Mouse (Mus musculus) MEL (cell line): ENCODE data around the gene Psenen.

Experiments
- CTCF ChIP-seq, 3 experiments: IDR thresholded peaks in 2 of 3; conservative IDR thresholded peaks in 1 of 3; 2 replicates each; pipeline ENCODE4 v1.5.1; 2011 to 2012; ENCODE audit warnings: low read length in 3 of 3, low read depth in 2 of 3, mild to moderate bottlenecking in 2 of 3, improper control_type of control experiment in 1 of 3, inconsistent platforms in 1 of 3, mixed read lengths in 1 of 3, moderate library complexity in 1 of 3; ENCODE audit not compliant: control insufficient read depth in 1 of 3, insufficient read depth in 1 of 3, poor library complexity in 1 of 3, severe bottlenecking in 1 of 3
- E2F4 ChIP-seq: IDR thresholded peaks from 2 replicates; pipeline ENCODE4 v1.6.1; 2011; ENCODE audit warnings: low read depth, low read length, improper control_type of control experiment, borderline replicate concordance
- EP300 ChIP-seq, 2 experiments: IDR thresholded peaks; 2 replicates each; pipeline ENCODE4 v1.6.1; 2011; ENCODE audit warnings: improper control_type of control experiment in 2 of 2, low read length in 2 of 2, low read depth in 1 of 2, mild to moderate bottlenecking in 1 of 2
- MAFK ChIP-seq: IDR thresholded peaks from 2 replicates; pipeline ENCODE4 v1.6.1; 2011; ENCODE audit warnings: low read depth, mild to moderate bottlenecking, low read length, improper control_type of control experiment, borderline replicate concordance
- NELFE ChIP-seq: IDR thresholded peaks from 2 replicates; pipeline ENCODE4 v1.6.1; 2011; ENCODE audit warnings: low read depth, low read length, improper control_type of control experiment
- POLR2A ChIP-seq, 2 experiments: IDR thresholded peaks; 2 replicates each; pipeline ENCODE4 v1.6.1; 2011 to 2012; ENCODE audit warnings: low read length in 2 of 2, mild to moderate bottlenecking in 2 of 2, control low read depth in 1 of 2, improper control_type of control experiment in 1 of 2, low read depth in 1 of 2, moderate library complexity in 1 of 2; ENCODE audit not compliant: control insufficient read depth in 1 of 2, insufficient read depth in 1 of 2, poor library complexity in 1 of 2
- POLR2AphosphoS2 ChIP-seq: IDR thresholded peaks from 2 replicates; pipeline ENCODE4 v1.6.1; 2011; ENCODE audit warnings: low read length, improper control_type of control experiment
- POLR2AphosphoS5 ChIP-seq: IDR thresholded peaks from 2 replicates; pipeline ENCODE4 v1.6.1; 2012; ENCODE audit warnings: low read depth, borderline replicate concordance, mild to moderate bottlenecking, inconsistent platforms, low read length, moderate library complexity, mixed read lengths
- SIN3A ChIP-seq: IDR thresholded peaks from 2 replicates; pipeline ENCODE4 v1.6.1; 2012; ENCODE audit warnings: low read length, improper control_type of control experiment, inconsistent platforms
- ZMIZ1 ChIP-seq: IDR thresholded peaks from 2 replicates; pipeline ENCODE4 v1.6.1; 2012; ENCODE audit warnings: low read depth, mild to moderate bottlenecking, inconsistent platforms, low read length, improper control_type of control experiment, moderate library complexity

- TF ChIP-seq EP300 (IDR thresholded peaks at IDR 0.05; ENCODE audit: low read depth in 1 of 2, low read length in 2 of 2) (no peak), POLR2A (IDR thresholded peaks at IDR 0.05; ENCODE audit: control insufficient read depth in 1 of 2, insufficient read depth in 1 of 2, low read depth in 1 of 2, low read length in 2 of 2, poor library complexity in 1 of 2) (no peak), CTCF (IDR thresholded peaks at IDR 0.05 in 2 of 3, conservative IDR thresholded peaks at IDR 0.05 in 1 of 3; ENCODE audit: control insufficient read depth in 1 of 3, insufficient read depth in 1 of 3, low read depth in 2 of 3, low read length in 3 of 3, poor library complexity in 1 of 3, severe bottlenecking in 1 of 3) (no peak), NELFE (no peak), POLR2AphosphoS5 (no peak), ZMIZ1 (no peak), E2F4 (no peak), MAFK (no peak), SIN3A (no peak), POLR2AphosphoS2 (no peak)
Observed at GRCm38 (mm10) chr7:30532931-30533330, 30.5 kb downstream of the Psenen start.
